Mouse (Mus musculus): ENCODE results near the gene Ndufa11. TPM values are rescaled to one million over a fixed set of nuclear protein-coding genes. Genes with fewer than 3 reads are reported as not detected.

Gene Ndufa11
- polyA plus RNA-seq, 1 experiment from 2014 or later: 579 TPM

DNA sequence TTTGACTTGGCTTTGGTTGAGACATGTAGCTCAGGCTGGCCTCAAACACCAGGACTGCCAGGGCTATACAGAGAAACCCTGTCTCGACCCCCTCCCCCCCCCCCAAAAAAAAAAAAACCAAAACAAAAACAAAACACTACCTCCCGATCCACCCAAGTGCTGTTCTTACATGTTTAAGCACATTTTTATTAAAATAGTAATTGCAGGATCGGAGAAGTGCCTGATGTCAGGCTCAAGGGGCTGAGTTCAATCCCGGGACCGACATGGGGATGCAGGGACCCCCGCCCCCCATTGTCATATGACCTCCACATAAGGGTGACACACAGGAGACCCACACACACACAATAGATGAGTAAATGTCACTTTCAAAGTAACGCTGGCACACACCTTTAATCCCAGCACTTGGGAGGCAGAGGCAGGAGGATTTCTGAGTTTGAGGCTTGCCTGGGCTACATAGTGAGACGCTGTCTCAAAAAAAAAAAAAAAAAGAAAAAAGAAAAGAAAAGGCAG lies 46.2 kb downstream of the Ndufa11 start:
- Histone ChIP-seq H3K4me3 (peak overlapping the region; percentile 66), H3K4me1 (replicated peaks) (peaks cover 26% of the 10 kb centered on the region), H3K4me2 (peak overlapping the region; percentile 68), H3K36me3 (peaks cover 17% of the 10 kb centered on the region), H3K27me3 (0 out of 2 replicates have a peak, but pooled peaks cover 8% of the 10 kb centered on the region), H3K27ac (replicated peaks) (peak overlapping the region; percentile 97; the same call in 1 of the 2 replicates), H3K9ac (no peak overlapping the region), H3K9me3 (no peaks in the 10 kb centered on the region)
- 73% methylated on average over 8 of the region's 8 CpGs for WGBS
- no peak for ATAC-seq (ENCODE audit: low FRiP score, low read depth)

DNA sequence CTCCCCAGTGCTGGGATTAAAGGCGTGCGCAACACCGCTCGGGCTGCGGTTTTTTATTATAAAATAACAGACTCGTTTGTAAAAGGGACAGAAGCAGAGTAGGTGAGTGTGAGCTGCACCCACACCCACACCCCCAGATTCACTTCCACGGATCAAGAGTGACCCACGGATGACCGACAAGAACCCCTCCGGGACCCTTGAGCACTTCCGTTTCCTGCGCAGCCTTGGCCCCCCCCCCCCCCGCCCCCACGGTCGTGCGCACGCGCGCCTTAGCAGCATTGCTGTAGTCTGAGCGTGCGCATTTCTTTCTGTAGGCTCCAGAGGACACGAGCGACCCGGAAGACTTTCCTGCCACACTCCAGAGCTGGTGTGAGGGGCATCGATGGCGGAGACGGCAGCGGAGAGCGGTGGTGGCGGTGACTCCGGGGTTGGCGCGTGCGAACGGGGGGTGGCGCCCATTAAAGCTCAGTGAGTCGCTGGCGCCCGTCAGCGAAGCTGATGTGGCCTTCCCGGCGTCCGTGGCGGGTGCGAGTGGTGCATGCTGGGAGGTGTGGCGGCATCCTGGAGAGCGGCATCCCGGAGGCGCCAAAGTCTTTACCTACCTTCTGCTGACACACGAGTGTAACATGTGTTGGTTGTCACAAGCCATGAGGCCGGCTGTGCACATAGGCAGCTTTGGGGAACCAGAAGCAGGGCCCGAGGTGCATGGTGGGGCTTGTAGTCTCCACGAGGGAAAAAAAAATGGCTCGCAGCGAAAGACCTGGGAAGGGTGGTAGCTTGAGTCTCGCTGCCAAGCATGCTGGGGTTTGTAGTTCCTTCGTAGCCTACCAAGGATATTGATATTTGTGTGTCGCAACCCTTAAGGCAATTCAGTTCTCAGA lies 47.1 kb downstream of the Ndufa11 start, which contains the start of gene Dus3l:
Dus3l (plus strand) TSS at position 284 of the 881 bp plus-strand sequence.
- Histone ChIP-seq H3K27me3 (0 out of 2 replicates have a peak, but pooled peaks cover 4% of the 10 kb centered on the region), H3K27ac (replicated peaks) (peak within 1 kb of the TSS; percentile 97), H3K4me3 (peak within 1 kb of the TSS; percentile 66), H3K9ac (peak within 1 kb of the TSS; percentile 69), H3K4me1 (replicated peaks) (peaks cover 26% of the 10 kb centered on the region), H3K4me2 (peak within 1 kb of the TSS; percentile 68), H3K36me3 (peaks cover 25% of the 10 kb centered on the region), H3K9me3 (no peaks in the 10 kb centered on the region)
- ATAC-seq (ENCODE audit: low FRiP score, low read depth): peak; percentile 82
- WGBS: 1% methylated on average over 48 of the region's 58 CpGs

DNA sequence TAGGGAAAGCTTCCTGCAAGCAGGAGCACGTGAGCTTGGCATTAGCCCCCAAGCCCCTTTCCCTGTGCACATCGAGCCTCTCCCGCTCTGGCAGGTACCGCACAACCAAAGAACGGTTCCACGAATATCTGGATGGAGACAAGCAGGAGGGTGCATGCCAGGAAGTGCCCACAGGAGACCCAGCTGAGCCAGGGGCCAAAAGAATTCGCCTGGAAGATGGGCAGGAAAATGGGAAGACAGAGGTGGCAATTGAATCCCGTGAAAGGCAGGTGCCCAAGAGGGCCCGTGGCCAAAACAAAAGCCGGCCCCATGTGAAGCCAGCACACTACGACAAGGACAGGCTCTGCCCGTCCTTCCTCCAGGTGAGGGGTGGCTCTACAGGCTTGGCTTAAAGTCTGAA lies 47.9 kb downstream of the Ndufa11 start:
- Histone ChIP-seq H3K27ac (replicated peaks) (peak overlapping the region; percentile 97), H3K4me3 (peak overlapping the region; percentile 66), H3K36me3 (peaks cover 27% of the 10 kb centered on the region), H3K9me3 (no peaks in the 10 kb centered on the region), H3K9ac (peak overlapping the region; percentile 69), H3K4me1 (replicated peaks) (peaks cover 26% of the 10 kb centered on the region), H3K4me2 (peak overlapping the region; percentile 68), H3K27me3 (0 out of 2 replicates have a peak, but pooled peaks cover 3% of the 10 kb centered on the region)
- ATAC-seq (ENCODE audit: low FRiP score, low read depth): peak; percentile 12; the same call in 1 of the 2 replicates
- 56% methylated on average over 12 of the region's 12 CpGs for WGBS

GRCm38 (mm10) chr17:56766631-56767405 lies 49.3 kb downstream of the Ndufa11 start:
- H3K4me3 ChIP-seq: no peak overlapping the region
- no peak overlapping the region for H3K27ac ChIP-seq (replicated peaks)
- H3K9me3 ChIP-seq: no peaks in the 10 kb centered on the region
- no peaks in the 10 kb centered on the region for H3K27me3 ChIP-seq
- WGBS: 93% methylated on average over 27 of the region's 27 CpGs
- ATAC-seq (ENCODE audit: low FRiP score, low read depth): no peak
- H3K4me2 ChIP-seq: no peak overlapping the region
- no peak overlapping the region for H3K9ac ChIP-seq
- peaks cover 20% of the 10 kb centered on the region for H3K4me1 ChIP-seq (replicated peaks)
- H3K36me3 ChIP-seq: peaks cover 30% of the 10 kb centered on the region

- H3K4me2 ChIP-seq: no peak overlapping the region
- no peak for ATAC-seq (ENCODE audit: low FRiP score, low read depth)
- peaks cover 30% of the 10 kb centered on the region for H3K36me3 ChIP-seq
- no peak overlapping the region for H3K4me3 ChIP-seq
- no peak overlapping the region for H3K27ac ChIP-seq (replicated peaks)
- 95% methylated on average over 29 of the region's 29 CpGs for whole genome bisulfite sequencing
- H3K27me3 ChIP-seq: no peaks in the 10 kb centered on the region
- H3K4me1 ChIP-seq (replicated peaks): peaks cover 14% of the 10 kb centered on the region
- H3K9ac ChIP-seq: no peak overlapping the region
- H3K9me3 ChIP-seq: no peaks in the 10 kb centered on the region
Measured at GRCm38 (mm10) chr17:56767531-56768135, 50.1 kb downstream of the Ndufa11 start.

GRCm38 (mm10) chr17:56768941-56769340 lies 51.4 kb downstream of the Ndufa11 start:
- H3K27ac ChIP-seq (replicated peaks): no peak overlapping the region
- H3K4me3 ChIP-seq: no peak overlapping the region
- no peak overlapping the region for H3K9ac ChIP-seq
- H3K4me1 ChIP-seq (replicated peaks): peaks cover 10% of the 10 kb centered on the region
- no peak for ATAC-seq (ENCODE audit: low FRiP score, low read depth)
- H3K27me3 ChIP-seq: no peaks in the 10 kb centered on the region
- peaks cover 30% of the 10 kb centered on the region for H3K36me3 ChIP-seq
- WGBS: 92% methylated on average over 11 of the region's 11 CpGs
- no peak overlapping the region for H3K4me2 ChIP-seq
- H3K9me3 ChIP-seq: no peaks in the 10 kb centered on the region

- Histone ChIP-seq H3K4me2 (no peak within 1 kb of the TSS), H3K36me3 (peaks cover 30% of the 10 kb centered on the region), H3K27ac (replicated peaks) (no peak within 1 kb of the TSS), H3K9ac (no peak within 1 kb of the TSS), H3K9me3 (no peaks in the 10 kb centered on the region), H3K4me3 (no peak within 1 kb of the TSS), H3K4me1 (replicated peaks) (peaks cover 7% of the 10 kb centered on the region), H3K27me3 (no peaks in the 10 kb centered on the region)
- 96% methylated on average over 5 of the region's 5 CpGs for WGBS
- no peak for ATAC-seq (ENCODE audit: low FRiP score, low read depth)
Measured at GRCm38 (mm10) chr17:56769950-56770349, 52.4 kb downstream of the Ndufa11 start, which contains the start of gene Prr22. Gene Prr22, plus strand, starts transcription at chr17:56770250.

Other genes with a start within 250 kb of the Ndufa11 start
- 277 and 302 TPM in 2 replicates for gene Ptprs, start 241.3 kb upstream of the Ndufa11 start, polyA plus RNA-seq (2015; fragmentation: Nextera tagmentation; extraction: Ambion mirVana)
- 0.17 TPM in 1 of 2 replicates, not detected in the other for gene Znrf4, start 205.3 kb upstream of the Ndufa11 start, polyA plus RNA-seq (2015; fragmentation: Nextera tagmentation; extraction: Ambion mirVana)
- gene Gm20219, start 163.4 kb upstream of the Ndufa11 start, polyA plus RNA-seq (2015; fragmentation: Nextera tagmentation; extraction: Ambion mirVana): 0.46 and 1.3 TPM in 2 replicates
- gene Safb2, start 133.2 kb upstream of the Ndufa11 start, polyA plus RNA-seq (2015; fragmentation: Nextera tagmentation; extraction: Ambion mirVana): 71.4 and 81.2 TPM in 2 replicates
- 105 and 116 TPM in 2 replicates for gene Safb, start 132.9 kb upstream of the Ndufa11 start, polyA plus RNA-seq (2015; fragmentation: Nextera tagmentation; extraction: Ambion mirVana)
- 180 and 193 TPM in 2 replicates for gene 2410015M20Rik, start 108.0 kb upstream of the Ndufa11 start, polyA plus RNA-seq (2015; fragmentation: Nextera tagmentation; extraction: Ambion mirVana)
- gene Rpl36, start 104.4 kb upstream of the Ndufa11 start, polyA plus RNA-seq (2015; fragmentation: Nextera tagmentation; extraction: Ambion mirVana): 939 and 1,057 TPM in 2 replicates
- gene Lonp1, start 90.9 kb upstream of the Ndufa11 start, polyA plus RNA-seq (2015; fragmentation: Nextera tagmentation; extraction: Ambion mirVana): 44.2 and 49.2 TPM in 2 replicates
- gene Catsperd, start 89.6 kb upstream of the Ndufa11 start, polyA plus RNA-seq (2015; fragmentation: Nextera tagmentation; extraction: Ambion mirVana): 1.2 and 1.7 TPM in 2 replicates
- gene Ranbp3, start 44.5 kb upstream of the Ndufa11 start, polyA plus RNA-seq (2015; fragmentation: Nextera tagmentation; extraction: Ambion mirVana): 103 and 107 TPM in 2 replicates
- 15.2 and 16.7 TPM in 2 replicates for gene Vmac, start 255 bp downstream of the Ndufa11 start, polyA plus RNA-seq (2015; fragmentation: Nextera tagmentation; extraction: Ambion mirVana)
- 2.5 and 2.6 TPM in 2 replicates for gene Nrtn, start 39.8 kb downstream of the Ndufa11 start, polyA plus RNA-seq (2015; fragmentation: Nextera tagmentation; extraction: Ambion mirVana)
- 89.7 and 96.9 TPM in 2 replicates for gene Dus3l, start 47.0 kb downstream of the Ndufa11 start, polyA plus RNA-seq (2015; fragmentation: Nextera tagmentation; extraction: Ambion mirVana)
- 0.54 and 1.0 TPM in 2 replicates for gene Prr22, start 52.5 kb downstream of the Ndufa11 start, polyA plus RNA-seq (2015; fragmentation: Nextera tagmentation; extraction: Ambion mirVana)
- gene Rfx2, start 113.2 kb downstream of the Ndufa11 start, polyA plus RNA-seq (2015; fragmentation: Nextera tagmentation; extraction: Ambion mirVana): 4.8 and 6.7 TPM in 2 replicates
- gene Acsbg2, start 156.7 kb downstream of the Ndufa11 start, polyA plus RNA-seq (2015; fragmentation: Nextera tagmentation; extraction: Ambion mirVana): not detected in 2 replicates
- 0.43 and 0.61 TPM in 2 replicates for gene 1700061G19Rik, start 157.7 kb downstream of the Ndufa11 start, polyA plus RNA-seq (2015; fragmentation: Nextera tagmentation; extraction: Ambion mirVana)
- 89.1 and 93.3 TPM in 2 replicates for gene Mllt1, start 217.6 kb downstream of the Ndufa11 start, polyA plus RNA-seq (2015; fragmentation: Nextera tagmentation; extraction: Ambion mirVana)

Data from hindbrain, embryonic 15.5 days (tissue).